Mouse (Mus musculus) large intestine, adult 2 months (tissue): ENCODE results near the gene Arhgap24. TPM values are rescaled to one million over a fixed set of nuclear protein-coding genes. Genes with fewer than 3 reads are reported as not detected.
A peak's percentile ranks its signal among the peaks of the same experiment; 100 is the strongest.
"Not testable (repeated sequence)": the region's sequence is repeated elsewhere in the genome, so short reads cannot be mapped to it uniquely, and the experiment has no call there.

Source experiments
- DNase-seq: peaks from one replicate; pipeline ENCODE4 v3.0.0-alpha.2; 2012; ENCODE audit warnings: low read depth, low spot score
- WGBS: fragments of 180-500 bp; shearing (Covaris S2); methylation state at CpG from one replicate; pipeline ENCODE4 v1.1.7; 2018; 5-methylcytosine and 5-hydroxymethylcytosine counted together
- polyA plus RNA-seq: library from polyadenylated mRNA; depleted of rRNA; stranded (reverse); fragments of >200 nt; gene quantifications from 2 replicates; pipeline ENCODE4 v1.2.3, GENCODE M21; 2012

Arhgap24 gene
- polyA plus RNA-seq, 1 experiment, result 3.4 TPM

GRCm38 (mm10) chr5:102843934-102844709 lies 362.9 kb downstream of the Arhgap24 start:
- DNase-seq, result no peak
- WGBS, result 44% methylated on average over 5 of the region's 5 CpGs

GRCm38 (mm10) chr5:102844731-102845598 lies 363.8 kb downstream of the Arhgap24 start:
- WGBS, result under 1% methylated on average over 21 of the region's 21 CpGs
- peak; percentile 31 for DNase-seq

- no peak for DNase-seq
- 47% methylated on average over 11 of the region's 11 CpGs for WGBS
Measured at GRCm38 (mm10) chr5:102845800-102846199, 364.6 kb downstream of the Arhgap24 start.

GRCm38 (mm10) chr5:102847859-102848258 lies 366.7 kb downstream of the Arhgap24 start:
- 71% methylated on average over 4 of the region's 4 CpGs for WGBS

GRCm38 (mm10) chr5:102851761-102852160 lies 370.6 kb downstream of the Arhgap24 start:
- WGBS, result 79% methylated on average over 2 of the region's 2 CpGs
- no peak for DNase-seq

More at GRCm38 (mm10) chr5:102847859-102848258, 366.7 kb downstream of the Arhgap24 start:
- DNase-seq, result no peak

GRCm38 (mm10) chr5:102853750-102854149 lies 372.6 kb downstream of the Arhgap24 start:
- 68% methylated on average over 1 of the region's 1 CpGs for WGBS
- DNase-seq, result no peak

GRCm38 (mm10) chr5:102855805-102856204 lies 374.6 kb downstream of the Arhgap24 start:
- 56% methylated on average over 10 of the region's 10 CpGs for WGBS
- DNase-seq, result no peak

GRCm38 (mm10) chr5:102858047-102858446 lies 376.9 kb downstream of the Arhgap24 start:
- DNase-seq, result no peak

- 48% methylated on average over 11 of the region's 11 CpGs for WGBS
- no peak for DNase-seq
Measured at GRCm38 (mm10) chr5:102859749-102860148, 378.6 kb downstream of the Arhgap24 start.

- WGBS, result 65% methylated on average over 5 of the region's 5 CpGs
- no peak for DNase-seq
Measured at GRCm38 (mm10) chr5:102868196-102868595, 387.0 kb downstream of the Arhgap24 start.

GRCm38 (mm10) chr5:102872996-102873395 lies 391.8 kb downstream of the Arhgap24 start:
- DNase-seq, result not testable (repeated sequence)
- WGBS, result 91% methylated on average over 9 of the region's 9 CpGs

- WGBS, result 36% methylated on average over 11 of the region's 11 CpGs
- peak; percentile 43 for DNase-seq
Measured at GRCm38 (mm10) chr5:102874605-102875298, 393.6 kb downstream of the Arhgap24 start.

GRCm38 (mm10) chr5:102875628-102876027 lies 394.4 kb downstream of the Arhgap24 start:
- no peak for DNase-seq
- WGBS, result 80% methylated on average over 16 of the region's 16 CpGs

- no peak for DNase-seq
- 72% methylated on average over 14 of the region's 14 CpGs for WGBS
Measured at GRCm38 (mm10) chr5:102888482-102889162, 407.4 kb downstream of the Arhgap24 start.

- DNase-seq, result no peak
- 67% methylated on average over 2 of the region's 2 CpGs for WGBS
Measured at GRCm38 (mm10) chr5:102889163-102889488, 407.9 kb downstream of the Arhgap24 start.

GRCm38 (mm10) chr5:102892226-102892625 lies 411.0 kb downstream of the Arhgap24 start:
- DNase-seq, result no peak
- whole genome bisulfite sequencing, result 93% methylated on average over 11 of the region's 11 CpGs

GRCm38 (mm10) chr5:102898301-102898700 lies 417.1 kb downstream of the Arhgap24 start:
- 93% methylated on average over 4 of the region's 4 CpGs for WGBS
- no peak for DNase-seq

- 86% methylated on average over 6 of the region's 6 CpGs for WGBS
- no peak for DNase-seq
Measured at GRCm38 (mm10) chr5:102899680-102900215, 418.6 kb downstream of the Arhgap24 start.

GRCm38 (mm10) chr5:102901176-102901575 lies 420.0 kb downstream of the Arhgap24 start:
- no peak for DNase-seq
- 77% methylated on average over 5 of the region's 5 CpGs for WGBS
